ENCODE assay signal across 18 mouse cellular contexts in genomic region chr10:99116237-99116632, GRCm38 (mm10). TPM values are rescaled to one million over a fixed set of nuclear protein-coding genes. Genes with fewer than 3 reads are reported as not detected.
DNase-seq lines count a peak whose midpoint lies in the region; ATAC-seq and TF ChIP-seq lines count a peak whose summit lies in the region.
"Had no signal": no experiment of that assay in that cellular context is flagged by ENCODE, and none has a peak within 500 bp of the region (broad histone marks: within the 10 kb centered on the region; RNA-seq: fewer than 3 reads in every experiment).

No protein-coding gene starts in this region.

- H3K27me3 ChIP-seq in heart, postnatal 0 days (ENCODE audit: control insufficient read depth, insufficient read depth, low read length) = no peaks in the 10 kb centered on the region
- no peaks in the 10 kb centered on the region for H3K27me3 ChIP-seq in E14TG2a.4 (ENCODE audit: insufficient read depth, low read length)
- H3K27me3 ChIP-seq in limb, embryonic 11.5 days (ENCODE audit: control insufficient read depth, insufficient read depth, low read length) = no peaks in the 10 kb centered on the region
- H3K27me3 ChIP-seq: CH12.LX; midbrain, embryonic 12.5 days; Patski had no signal

- no peaks in the 10 kb centered on the region for H3K36me3 ChIP-seq in heart, postnatal 0 days (replicated peaks; ENCODE audit: control insufficient read depth, insufficient read depth, low read length)
- H3K36me3 ChIP-seq in E14TG2a.4 (ENCODE audit: insufficient read depth, low read length) = peaks cover 3% of the 10 kb centered on the region; the same call in 1 of the 2 replicates
- H3K36me3 ChIP-seq in limb, embryonic 11.5 days (ENCODE audit: control insufficient read depth, insufficient read depth, low read length) = no peaks in the 10 kb centered on the region

- H3K9ac ChIP-seq in heart, postnatal 0 days (replicated peaks; ENCODE audit: low read depth, low read length) = no peak overlapping the region
- H3K9ac ChIP-seq in limb, embryonic 11.5 days (ENCODE audit: low read length) = no peak overlapping the region
- H3K9ac ChIP-seq: liver, embryonic 14.5 days; midbrain, embryonic 12.5 days had no signal

- no peak for TF ChIP-seq CTCF in heart, postnatal 0 days (IDR thresholded peaks at IDR 0.05; ENCODE audit: low read depth)
- TF ChIP-seq CTCF in E14TG2a.4 (conservative IDR thresholded peaks at IDR 0.05; ENCODE audit: low read length) = no peak

- no peak for TF ChIP-seq EP300 in heart, postnatal 0 days (IDR thresholded peaks at IDR 0.05; ENCODE audit: low read depth)

- no peaks in the 10 kb centered on the region for H3K9me3 ChIP-seq in heart, postnatal 0 days (replicated peaks; ENCODE audit: control insufficient read depth, low read length)
- no peaks in the 10 kb centered on the region for H3K9me3 ChIP-seq in E14TG2a.4 (ENCODE audit: low read length)
- no peaks in the 10 kb centered on the region for H3K9me3 ChIP-seq in limb, embryonic 11.5 days (ENCODE audit: control insufficient read depth, low read length)
- H3K9me3 ChIP-seq: midbrain, embryonic 12.5 days had no signal

- intact Hi-C loops in heart, postnatal 36 days (cut with DNase I) = no loop called here

- H3K4me1 ChIP-seq in heart, postnatal 0 days (ENCODE audit: control insufficient read depth, insufficient read depth) = 0 out of 2 replicates have a peak, but pooled peaks cover 11% of the 10 kb centered on the region
- peaks cover 59% of the 10 kb centered on the region for H3K4me1 ChIP-seq in E14TG2a.4 (replicated peaks; ENCODE audit: low read depth, low read length)
- peaks cover 10% of the 10 kb centered on the region for H3K4me1 ChIP-seq in limb, embryonic 11.5 days (ENCODE audit: control insufficient read depth, insufficient read depth, low read length)

- no peak for ATAC-seq in heart, postnatal 0 days (ENCODE audit: insufficient read depth, low read depth)
- no peak for ATAC-seq in limb, embryonic 11.5 days (ENCODE audit: insufficient number of reproducible peaks, low FRiP score, low TSS enrichment, low read depth)
- ATAC-seq: hindbrain, postnatal 0 days; Patski had no signal

- H3K4me3 ChIP-seq in heart, postnatal 0 days (ENCODE audit: low read depth, low read length) = no peak overlapping the region
- H3K4me3 ChIP-seq in E14TG2a.4 (replicated peaks; ENCODE audit: low read length) = peak overlapping the region; percentile 57
- H3K4me3 ChIP-seq in limb, embryonic 11.5 days (ENCODE audit: low read depth, low read length) = no peak overlapping the region
- H3K4me3 ChIP-seq: midbrain, embryonic 12.5 days had no signal

- H3K4me2 ChIP-seq in heart, postnatal 0 days (ENCODE audit: low read depth, low read length) = peak overlapping the region; percentile 28; the same call in 1 of the 2 replicates
- peak overlapping the region; percentile 8 for H3K4me2 ChIP-seq in limb, embryonic 11.5 days (ENCODE audit: low read depth, severe bottlenecking)
- H3K4me2 ChIP-seq: midbrain, embryonic 12.5 days had no signal

- peak; percentile 17 for DNase-seq in embryo, embryonic 11 days
- no peak for DNase-seq in embryo, embryonic 10.5 days (ENCODE audit: low spot score)
- DNase-seq in heart, postnatal 0 days (ENCODE audit: low spot score) = no peak
- DNase-seq in heart, postnatal 36 days = no peak
- DNase-seq in limb, embryonic 11.5 days (ENCODE audit: low spot score) = peak; percentile 34
- no peak for DNase-seq in liver
- no peak for DNase-seq in layer of hippocampus, adult 9-11 months
- DNase-seq: cerebellum, adult 2 months; right cerebral cortex, postnatal 4 days had no signal

- WGBS in heart, postnatal 0 days = 41% methylated on average over 8 of the region's 8 CpGs
- WGBS in limb, embryonic 11.5 days = 34% methylated on average over 8 of the region's 8 CpGs

- H3K27ac ChIP-seq in heart, postnatal 0 days (ENCODE audit: low read depth) = no peak overlapping the region
- no peak overlapping the region for H3K27ac ChIP-seq in limb, embryonic 11.5 days (replicated peaks; ENCODE audit: low read depth, low read length)
- H3K27ac ChIP-seq: hindbrain, postnatal 0 days; liver, embryonic 14.5 days; midbrain, embryonic 12.5 days had no signal

RNA-seq across cellular contexts. Expression of gene Galnt4, which starts 8.3 kb away (rescaled TPM):
- 3.7 and 5.6 TPM in 2 replicates for total RNA-seq in heart, postnatal 0 days (2014; rRNA removed; ENCODE audit: low replicate concordance)
- polyA plus RNA-seq in heart, postnatal 0 days (2015; fragmentation: Nextera tagmentation; extraction: Ambion mirVana) = 3.2 and 3.4 TPM in 2 replicates
- 1 to 10 TPM; 3.1 to 3.4 TPM for total RNA-seq in heart, postnatal 36 days (2021)
- 5.8 and 8.0 TPM in 2 replicates for polyA plus RNA-seq in limb, embryonic 11.5 days (2014; fragmentation: Nextera tagmentation; extraction: Ambion mirVana)

RNA-seq across cellular contexts. Expression of gene Poc1b, which starts 9.4 kb away (rescaled TPM):
- 5.2 and 7.4 TPM in 2 replicates for total RNA-seq in heart, postnatal 0 days (2014; rRNA removed; ENCODE audit: low replicate concordance)
- polyA plus RNA-seq in heart, postnatal 0 days (2015; fragmentation: Nextera tagmentation; extraction: Ambion mirVana) = 3.2 and 3.6 TPM in 2 replicates
- total RNA-seq in heart, postnatal 36 days (2021) = 1 to 10 TPM; 4.9 to 7.2 TPM
- polyA plus RNA-seq in limb, embryonic 11.5 days (2014; fragmentation: Nextera tagmentation; extraction: Ambion mirVana) = 48.3 and 48.4 TPM in 2 replicates

RNA-seq across cellular contexts. Expression of gene Phxr2, which starts 9.9 kb away (rescaled TPM):
- total RNA-seq in heart, postnatal 0 days (2014; rRNA removed; ENCODE audit: low replicate concordance) = not detected in 2 replicates
- polyA plus RNA-seq in heart, postnatal 0 days (2015; fragmentation: Nextera tagmentation; extraction: Ambion mirVana) = not detected in 2 replicates
- not detected for total RNA-seq in heart, postnatal 36 days (2021)
- not detected in 2 replicates for polyA plus RNA-seq in limb, embryonic 11.5 days (2014; fragmentation: Nextera tagmentation; extraction: Ambion mirVana)
- total RNA-seq: CH12.LX; hindbrain, postnatal 0 days had no signal
- polyA plus RNA-seq: brain, embryonic 14.5 days; cerebellum, adult 2 months; gonadal fat pad, adult 2 months; hindbrain, postnatal 0 days; large intestine, adult 2 months; liver, embryonic 14.5 days; midbrain, embryonic 12.5 days; Patski had no signal

Comparison
In these comparisons a context has a peak if more than half of its experiments do, and no peak if none do; other contexts are left out.
1. DNase-seq: peak in embryo, embryonic 11 days (single experiment) and limb, embryonic 11.5 days (single experiment); none in embryo, embryonic 10.5 days (single experiment), heart, postnatal 0 days (single experiment), heart, postnatal 36 days (0 of 2), liver (single experiment) and layer of hippocampus, adult 9-11 months (single experiment).